Mouse (Mus musculus) kidney, adult 18-20 months (tissue): ENCODE measurements around the gene St3gal6.
"Not testable (repeated sequence)": the region's sequence is repeated elsewhere in the genome, so short reads cannot be mapped to it uniquely, and the experiment has no call there.

ENCODE experiments used
- DNase-seq: peaks from one replicate; pipeline ENCODE4 v3.0.0; 2021

The St3gal6 gene

GRCm38 (mm10) chr16:58474875-58475274 lies 49.2 kb downstream of the St3gal6 start:
- no peak for DNase-seq

DNA sequence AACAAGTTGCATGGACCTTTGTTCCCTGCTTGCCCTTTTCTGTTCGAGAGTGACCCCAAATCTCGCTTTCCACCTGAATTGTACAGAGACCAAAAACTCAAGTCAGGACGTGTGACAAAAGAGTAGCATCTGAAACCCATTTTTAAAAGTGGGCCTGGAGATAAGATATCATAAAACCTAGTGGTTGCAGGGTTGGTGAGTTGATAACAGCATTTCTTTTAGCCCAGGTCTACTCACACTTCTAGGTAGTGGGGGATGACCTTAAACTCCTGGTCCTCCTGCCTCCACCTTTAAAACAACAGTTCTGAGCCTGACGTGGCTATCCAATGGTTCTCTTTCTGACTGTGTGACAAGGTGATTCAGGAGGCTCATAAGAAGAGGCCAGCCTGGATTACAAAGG lies 53.2 kb downstream of the St3gal6 start:
- no peak for DNase-seq

GRCm38 (mm10) chr16:58470061-58470460 lies 54.0 kb downstream of the St3gal6 start:
- no peak for DNase-seq

DNA sequence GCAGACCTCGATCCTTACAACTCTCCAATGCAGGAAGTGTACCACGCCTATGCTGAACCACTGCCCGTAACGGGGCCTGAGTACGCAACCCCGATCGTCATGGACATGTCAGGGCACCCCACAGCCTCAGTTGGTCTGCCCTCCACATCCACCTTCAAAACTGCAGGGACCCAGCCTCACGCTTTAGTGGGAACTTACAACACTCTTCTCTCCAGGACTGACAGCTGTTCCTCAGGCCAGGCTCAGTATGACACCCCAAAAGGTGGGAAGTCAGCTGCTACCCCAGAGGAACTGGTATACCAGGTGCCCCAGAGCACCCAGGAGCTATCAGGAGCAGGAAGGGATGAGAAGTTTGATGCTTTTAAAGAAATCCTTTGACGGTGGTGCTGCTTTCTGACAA lies 58.6 kb downstream of the St3gal6 start:
- no peak for DNase-seq

GRCm38 (mm10) chr16:58464051-58464450 lies 60.0 kb downstream of the St3gal6 start:
- peak; percentile 65 for DNase-seq

GRCm38 (mm10) chr16:58462519-58462918 lies 61.5 kb downstream of the St3gal6 start:
- no peak for DNase-seq

- no peak for DNase-seq
Observed at GRCm38 (mm10) chr16:58461856-58462518, 62.1 kb downstream of the St3gal6 start.

- DNase-seq, result no peak
Observed at GRCm38 (mm10) chr16:58460386-58460785, 63.7 kb downstream of the St3gal6 start.

DNA sequence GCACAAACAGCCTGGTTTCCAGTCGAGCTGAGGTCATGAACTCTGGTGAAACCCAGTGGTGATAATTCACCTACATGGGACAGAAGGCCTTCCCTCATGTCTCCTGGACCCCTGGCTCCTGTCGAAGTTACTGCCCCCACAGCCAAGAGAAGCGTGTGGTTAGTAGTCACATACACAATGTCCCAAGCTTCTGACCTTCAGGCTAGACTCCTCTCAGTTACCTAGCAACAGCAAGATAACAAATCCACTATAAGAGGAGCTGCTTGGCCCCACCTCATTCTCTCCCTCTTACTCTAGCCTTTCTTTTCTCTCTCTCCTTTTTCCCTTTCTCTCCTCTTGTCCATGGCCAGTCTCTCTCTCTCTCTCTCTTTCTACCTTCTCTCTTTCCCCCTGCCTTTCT lies 64.1 kb downstream of the St3gal6 start:
- DNase-seq, result not testable (repeated sequence)

DNA sequence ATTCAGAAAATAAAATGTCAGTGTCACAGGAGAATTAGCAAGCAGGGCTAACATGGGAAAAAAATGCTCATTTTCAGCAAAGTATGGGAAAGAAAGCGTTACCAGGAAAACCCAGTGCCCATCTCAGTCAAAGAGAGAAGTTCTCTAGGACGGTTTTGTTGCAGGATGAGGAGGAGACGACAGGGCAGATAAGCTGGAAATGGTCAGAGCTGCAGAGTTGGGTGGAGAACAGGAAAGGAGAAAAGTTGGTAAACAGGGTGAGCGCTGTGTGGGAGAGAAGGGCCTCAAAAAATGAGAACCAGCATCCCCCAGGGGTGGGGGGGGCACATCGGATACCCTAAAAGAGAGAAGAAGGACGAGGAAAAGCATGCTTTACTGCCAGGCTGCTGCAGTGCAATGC lies 67.1 kb downstream of the St3gal6 start:
- no peak for DNase-seq

GRCm38 (mm10) chr16:58456445-58456844 lies 67.6 kb downstream of the St3gal6 start:
- DNase-seq, result no peak

DNA sequence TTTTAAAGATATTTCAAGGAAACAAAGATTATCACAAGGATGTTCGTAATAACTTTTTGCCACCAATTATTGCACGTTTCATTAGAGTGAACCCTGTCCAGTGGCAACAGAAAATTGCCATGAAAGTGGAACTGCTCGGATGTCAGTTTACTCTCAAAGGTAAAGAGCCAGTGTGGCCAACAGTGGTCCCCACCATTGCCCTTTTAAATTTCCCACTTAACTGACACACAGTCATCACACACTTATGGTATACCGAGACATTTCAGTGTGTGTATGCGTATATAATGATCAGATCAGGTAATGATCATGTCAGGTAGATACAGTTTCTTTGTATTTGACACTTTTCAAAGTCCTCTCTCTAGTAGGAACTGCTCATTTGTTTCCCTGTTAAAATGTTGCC lies 68.9 kb downstream of the St3gal6 start:
- DNase-seq, result no peak

DNA sequence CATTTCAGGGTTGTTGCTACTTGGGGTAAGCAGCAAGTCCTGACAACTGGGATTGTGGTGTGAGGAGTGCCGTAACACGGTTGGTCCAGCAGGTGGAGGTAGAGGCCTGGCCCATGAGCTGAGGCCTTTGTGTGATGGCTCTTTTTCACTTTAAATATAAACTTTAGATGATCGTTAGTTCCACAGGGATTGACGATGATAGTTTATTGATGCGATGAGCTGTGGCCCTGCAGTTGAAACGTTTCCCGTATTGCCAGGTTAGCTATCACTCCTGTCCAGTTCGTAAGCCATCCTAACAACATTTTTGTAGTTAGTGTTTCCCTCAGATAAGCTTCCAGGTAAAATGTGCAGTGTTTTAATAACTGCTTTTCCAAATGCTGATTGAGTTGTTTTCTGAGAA lies 69.4 kb downstream of the St3gal6 start:
- peak; percentile 71 for DNase-seq

DNA sequence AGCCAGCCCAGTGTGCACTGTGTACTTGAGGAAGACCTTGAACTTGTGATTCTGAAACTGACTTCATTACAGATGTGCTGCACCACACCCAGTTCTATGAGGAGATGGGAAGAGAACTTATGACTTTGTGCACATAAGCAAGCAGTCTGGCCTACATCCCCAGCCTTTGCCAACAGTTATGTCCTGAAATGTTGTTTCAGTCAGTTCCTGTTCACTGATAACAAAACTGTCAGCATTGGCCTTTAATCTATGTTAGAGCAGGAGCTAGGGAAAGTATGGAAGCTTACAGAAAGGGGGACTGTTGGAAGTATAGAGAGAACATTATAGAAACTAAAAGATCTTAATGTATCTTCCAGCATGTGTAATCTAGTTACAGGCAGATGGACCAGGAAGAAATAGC lies 70.2 kb downstream of the St3gal6 start:
- no peak for DNase-seq

DNA sequence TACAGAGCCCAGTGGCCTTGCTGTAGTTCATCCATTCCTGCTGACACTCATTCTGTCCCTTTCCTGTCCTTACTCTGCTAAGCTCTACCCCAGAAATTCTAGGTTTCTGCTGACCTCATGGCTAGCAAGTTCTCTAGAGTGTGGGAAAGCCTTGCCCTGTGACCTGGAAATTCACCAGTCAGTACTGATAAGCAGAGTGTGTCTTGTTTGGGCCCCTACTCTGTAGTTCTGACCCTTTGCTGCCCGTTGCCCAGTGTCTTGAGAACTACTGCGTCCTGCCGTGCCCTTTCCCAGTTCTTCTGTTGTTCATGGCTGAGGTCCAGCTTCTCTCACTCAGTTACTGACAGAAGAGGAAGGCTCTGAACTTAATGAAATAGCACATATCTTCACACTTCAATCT lies 70.9 kb downstream of the St3gal6 start:
- DNase-seq, result peak; percentile 38

GRCm38 (mm10) chr16:58451647-58452046 lies 72.4 kb downstream of the St3gal6 start:
- DNase-seq, result no peak

GRCm38 (mm10) chr16:58450648-58451047 lies 73.4 kb downstream of the St3gal6 start:
- DNase-seq, result no peak

- no peak for DNase-seq
Observed at GRCm38 (mm10) chr16:58449073-58449472, 75.0 kb downstream of the St3gal6 start.

GRCm38 (mm10) chr16:58446281-58447259 lies 77.5 kb downstream of the St3gal6 start:
- DNase-seq, result no peak

- no peak for DNase-seq
Observed at GRCm38 (mm10) chr16:58444735-58445134, 79.3 kb downstream of the St3gal6 start.

- no peak for DNase-seq
Observed at GRCm38 (mm10) chr16:58432384-58432783, 91.7 kb downstream of the St3gal6 start.

DNA sequence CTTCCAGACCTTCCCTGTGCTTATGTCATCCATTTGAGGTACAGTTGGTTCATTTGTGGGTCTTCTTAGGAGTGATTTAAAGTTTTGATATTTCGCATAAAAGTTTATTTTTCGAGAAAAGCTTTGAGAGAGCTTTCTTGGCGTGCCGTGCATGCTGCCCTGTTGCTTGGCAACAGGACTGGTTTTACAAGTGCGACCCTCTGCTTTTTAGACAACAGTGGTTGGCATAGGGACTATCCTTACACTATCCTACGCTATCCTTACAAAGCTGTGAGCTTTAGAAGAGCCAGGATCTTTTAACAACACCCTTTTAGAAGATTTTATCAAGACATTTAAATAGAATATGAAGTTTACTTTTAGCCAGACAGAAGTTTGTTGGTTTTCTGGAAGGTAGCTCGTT lies 93.8 kb downstream of the St3gal6 start:
- DNase-seq, result no peak

DNA sequence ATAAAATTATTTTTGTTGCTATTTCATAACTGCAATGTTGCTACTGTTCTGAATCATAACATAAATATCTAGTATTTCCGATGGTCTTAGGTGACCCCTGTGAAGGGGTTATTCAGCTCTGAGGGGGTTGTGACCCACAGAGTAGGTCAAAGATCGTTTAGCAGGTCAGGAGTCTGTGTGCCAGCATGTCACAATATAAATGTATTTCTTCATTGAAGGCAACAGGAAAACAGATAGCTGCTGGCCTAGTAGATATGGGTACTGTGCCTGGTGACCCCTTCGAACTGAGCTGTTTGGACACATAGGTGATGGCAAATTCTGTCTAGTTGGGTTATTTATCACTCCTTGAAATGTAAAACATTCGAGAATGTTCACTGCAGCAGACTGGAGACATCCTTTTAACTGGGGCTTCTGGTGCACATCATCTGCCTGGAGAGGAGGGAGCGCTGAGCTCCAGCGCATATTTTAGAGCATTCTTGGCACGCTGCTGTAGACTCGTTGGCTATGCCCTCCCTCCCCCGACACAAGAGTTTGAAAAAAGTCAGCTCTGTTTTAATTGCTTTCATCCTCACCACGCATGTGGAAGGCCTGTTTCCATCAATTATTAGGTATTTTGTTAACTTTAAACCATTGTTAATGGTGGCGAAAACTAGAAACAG lies 102.2 kb downstream of the St3gal6 start:
- DNase-seq, result no peak
